Mouse (Mus musculus) small intestine, adult 2 months (tissue): ENCODE results near the gene Myo9b. TPM values are rescaled to one million over a fixed set of nuclear protein-coding genes. Genes with fewer than 3 reads are reported as not detected.

Source experiments
- H3K27ac ChIP-seq: fragments of 200-500 bp; 2 replicates; pipeline ENCODE4 v1.5.1; 2012; ENCODE audit warnings: low read depth, low read length, control low read depth, inconsistent platforms; ENCODE audit not compliant: insufficient read depth
- H3K27me3 ChIP-seq: fragments of 200-500 bp; 2 replicates; pipeline ENCODE4 v1.6.1; 2012; ENCODE audit warnings: mild to moderate bottlenecking, moderate library complexity, low read length, inconsistent platforms; ENCODE audit not compliant: control insufficient read depth, insufficient read depth
- H3K36me3 ChIP-seq: fragments of 200-500 bp; 2 replicates; pipeline ENCODE4 v1.6.1; 2012; ENCODE audit warnings: mild to moderate bottlenecking, low read length, control low read depth, inconsistent platforms; ENCODE audit not compliant: control insufficient read depth, insufficient read depth
- H3K4me1 ChIP-seq: fragments of 200-500 bp; 2 replicates; pipeline ENCODE4 v1.6.1; 2012; ENCODE audit warnings: low read length, inconsistent platforms, mixed read lengths; ENCODE audit not compliant: control insufficient read depth, insufficient read depth, insufficient read length
- H3K4me3 ChIP-seq: fragments of 200-500 bp; 2 replicates; pipeline ENCODE4 v1.5.1; 2012; ENCODE audit warnings: low read depth, mild to moderate bottlenecking, control low read depth, inconsistent platforms, low read length, moderate library complexity
- CTCF ChIP-seq: fragments of 200-500 bp; IDR thresholded peaks from 2 replicates; pipeline ENCODE4 v1.5.1; 2012; ENCODE audit warnings: low read depth, mild to moderate bottlenecking, control low read depth, inconsistent platforms, low read length, moderate library complexity, mixed read lengths; ENCODE audit not compliant: insufficient replicate concordance, insufficient read length; ENCODE audit errors: extremely low read depth
- POLR2A ChIP-seq: fragments of 200-500 bp; IDR thresholded peaks from 2 replicates; pipeline ENCODE4 v1.6.1; 2012; ENCODE audit warnings: low read depth, mild to moderate bottlenecking, control low read depth, inconsistent platforms, low read length, moderate library complexity
- WGBS: fragments of 180-500 bp; shearing (Covaris S2); methylation state at CpG from one replicate; pipeline ENCODE4 v1.1.7; 2018; 5-methylcytosine and 5-hydroxymethylcytosine counted together
- polyA plus RNA-seq: library from polyadenylated mRNA; depleted of rRNA; stranded (reverse); fragments of >200 nt; gene quantifications from 2 replicates; pipeline ENCODE4 v1.2.3, GENCODE M21; 2012

The Myo9b gene
- polyA plus RNA-seq, 1 experiment = 28.1 TPM

- TF ChIP-seq POLR2A = peak; percentile 68
- no peak for TF ChIP-seq CTCF
- WGBS = under 1% methylated on average over 56 of the region's 56 CpGs
- peak within 1 kb of the TSS; percentile 92 for H3K27ac ChIP-seq
- no peaks in the 10 kb centered on the region for H3K27me3 ChIP-seq
- H3K4me1 ChIP-seq = peaks cover 13% of the 10 kb centered on the region
- H3K4me3 ChIP-seq = peak within 1 kb of the TSS; percentile 69
- H3K36me3 ChIP-seq = peaks cover 5% of the 10 kb centered on the region; the same call in 1 of the 2 replicates
Measured at GRCm38 (mm10) chr8:71366771-71367528, 94.4 kb downstream of the Myo9b start, which contains the start of gene Use1. Gene Use1 (plus strand): TSS chr8:71366848.

- peaks cover 13% of the 10 kb centered on the region for H3K4me1 ChIP-seq
- no peak for TF ChIP-seq CTCF
- no peak for TF ChIP-seq POLR2A
- no peaks in the 10 kb centered on the region for H3K27me3 ChIP-seq
- 22% methylated on average over 17 of the region's 17 CpGs for WGBS
- H3K36me3 ChIP-seq = peaks cover 6% of the 10 kb centered on the region; the same call in 1 of the 2 replicates
- peak overlapping the region; percentile 69 for H3K4me3 ChIP-seq
- peak overlapping the region; percentile 57 for H3K27ac ChIP-seq
Measured at GRCm38 (mm10) chr8:71367529-71368176, 95.1 kb downstream of the Myo9b start.

DNA sequence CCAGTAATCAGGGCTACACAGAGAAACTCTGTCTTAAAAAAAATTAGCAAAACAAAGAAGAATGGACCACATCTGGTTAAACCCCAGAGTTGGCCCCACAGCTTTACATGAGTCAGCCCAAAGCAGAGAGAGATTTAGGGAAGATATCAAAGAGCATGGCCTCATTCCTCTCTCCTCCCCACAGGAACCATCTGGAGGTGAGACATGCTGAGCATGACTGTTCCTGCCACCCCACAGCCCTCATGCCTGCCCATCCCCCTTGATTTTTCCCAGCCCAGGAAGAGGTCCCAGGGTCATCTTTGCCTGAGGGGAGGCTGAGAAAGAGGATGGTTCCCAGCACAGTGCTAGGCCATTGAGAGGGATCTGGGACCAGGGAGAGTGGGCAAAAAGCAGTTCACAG lies 95.9 kb downstream of the Myo9b start:
- no peak overlapping the region for H3K4me3 ChIP-seq
- no peak overlapping the region for H3K27ac ChIP-seq
- H3K36me3 ChIP-seq = peaks cover 10% of the 10 kb centered on the region

DNA sequence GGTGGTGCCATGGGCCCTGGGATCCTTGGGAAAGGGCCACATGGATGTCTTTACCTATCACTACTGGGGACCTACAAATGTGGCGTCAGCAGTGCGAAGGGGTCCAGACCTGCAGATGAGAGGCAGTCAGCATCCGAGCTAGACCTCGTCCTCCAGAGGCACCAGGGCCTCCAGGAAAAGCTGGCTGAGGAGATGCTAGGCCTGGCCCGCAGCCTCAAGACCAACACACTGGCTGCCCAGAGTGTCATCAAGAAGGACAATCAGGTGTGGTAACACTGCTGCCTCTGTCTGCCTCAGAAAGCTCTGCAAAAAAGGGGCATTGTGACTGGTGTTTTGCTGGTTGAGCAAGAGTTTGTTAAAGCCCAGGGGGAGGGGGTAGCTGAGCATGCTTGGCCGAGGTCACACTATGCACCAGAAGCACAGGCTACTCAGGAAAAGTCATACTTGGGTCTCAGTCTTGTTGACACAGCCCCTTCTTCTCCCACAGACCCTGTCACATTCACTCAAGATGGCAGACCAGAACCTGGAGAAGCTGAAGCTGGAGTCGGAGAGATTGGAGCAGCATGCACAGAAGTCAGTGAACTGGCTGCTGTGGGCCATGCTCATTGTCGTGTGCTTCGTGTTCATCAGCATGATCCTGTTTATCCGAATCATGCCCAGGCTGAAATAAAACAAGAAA lies 96.7 kb downstream of the Myo9b start:
- TF ChIP-seq POLR2A = no peak
- TF ChIP-seq CTCF = no peak
- WGBS = 92% methylated on average over 10 of the region's 10 CpGs
- H3K4me3 ChIP-seq = no peak overlapping the region
- peaks cover 16% of the 10 kb centered on the region for H3K36me3 ChIP-seq
- peaks cover 7% of the 10 kb centered on the region for H3K4me1 ChIP-seq
- H3K27me3 ChIP-seq = no peaks in the 10 kb centered on the region
- no peak overlapping the region for H3K27ac ChIP-seq

More for the DNA sequence above, 95.9 kb downstream of the Myo9b start:
- TF ChIP-seq CTCF (no peak), POLR2A (no peak)
- H3K4me1 ChIP-seq = peaks cover 7% of the 10 kb centered on the region
- H3K27me3 ChIP-seq = no peaks in the 10 kb centered on the region

- no peaks in the 10 kb centered on the region for H3K27me3 ChIP-seq
- H3K4me3 ChIP-seq = peak overlapping the region; percentile 72; the same call in 1 of the 2 replicates
- no peak for TF ChIP-seq CTCF
- no peak for TF ChIP-seq POLR2A
- peaks cover 17% of the 10 kb centered on the region for H3K4me1 ChIP-seq
- peaks cover 28% of the 10 kb centered on the region for H3K36me3 ChIP-seq
- no peak overlapping the region for H3K27ac ChIP-seq
- 15% methylated on average over 5 of the region's 5 CpGs for WGBS
Measured at GRCm38 (mm10) chr8:71370711-71371235, 98.3 kb downstream of the Myo9b start.

- WGBS = under 1% methylated on average over 68 of the region's 68 CpGs
Measured at GRCm38 (mm10) chr8:71371236-71371848, 98.8 kb downstream of the Myo9b start, which contains the start of gene Ocel1. Gene Ocel1 (plus strand): TSS chr8:71371298.

More at GRCm38 (mm10) chr8:71371236-71371848, 98.8 kb downstream of the Myo9b start, which contains the start of gene Ocel1:
- peak within 1 kb of the TSS; percentile 81 for H3K27ac ChIP-seq
- peak; percentile 68; the same call in 1 of the 2 replicates for TF ChIP-seq POLR2A
- TF ChIP-seq CTCF = peak; percentile 98
- H3K27me3 ChIP-seq = no peaks in the 10 kb centered on the region
- H3K4me3 ChIP-seq = peak within 1 kb of the TSS; percentile 72
- peaks cover 22% of the 10 kb centered on the region for H3K4me1 ChIP-seq
- H3K36me3 ChIP-seq = peaks cover 28% of the 10 kb centered on the region
